Mouse (Mus musculus): ENCODE data around the gene Tbc1d24. TPM values are rescaled to one million over a fixed set of nuclear protein-coding genes. Genes with fewer than 3 reads are reported as not detected.

The Tbc1d24 gene
- total and polyA plus RNA-seq, 3 experiments: 10.3 to 11.3 (median 11.0) TPM

- no peak overlapping the region for H3K9ac ChIP-seq (ENCODE audit: low read depth, low read length)
- no peak overlapping the region for H3K4me3 ChIP-seq
- TF ChIP-seq CTCF (IDR thresholded peaks at IDR 0.05) (no peak), POLR2A (IDR thresholded peaks at IDR 0.05; ENCODE audit: insufficient read depth, low read depth, low read length) (no peak), EP300 (IDR thresholded peaks at IDR 0.05; ENCODE audit: insufficient read depth, low read depth, low read length) (no peak)
- intact Hi-C loops (cut with DNase I): no loop called here
- no peak for DNase-seq
- no peaks in the 10 kb centered on the region for H3K36me3 ChIP-seq (ENCODE audit: control insufficient read depth, insufficient read depth, low read length)
- peaks cover 9% of the 10 kb centered on the region for H3K4me1 ChIP-seq (ENCODE audit: control insufficient read depth, insufficient read depth, low read length)
- H3K79me2 ChIP-seq (replicated peaks; ENCODE audit: control insufficient read depth, insufficient read depth, low read length): no peaks in the 10 kb centered on the region
- H3K27me3 ChIP-seq (ENCODE audit: control insufficient read depth, insufficient read depth, low read length): no peaks in the 10 kb centered on the region
- WGBS: 75% methylated on average over 6 of the region's 6 CpGs
- H3K27ac ChIP-seq: no peak overlapping the region
Observed at GRCm38 (mm10) chr17:24213186-24213585, 7.8 kb upstream of the Tbc1d24 start.

- H3K27ac ChIP-seq: no peak overlapping the region
- no peaks in the 10 kb centered on the region for H3K27me3 ChIP-seq (ENCODE audit: control insufficient read depth, insufficient read depth, low read length)
- 43% methylated on average over 5 of the region's 5 CpGs for WGBS
- no peak overlapping the region for H3K4me3 ChIP-seq
- no peaks in the 10 kb centered on the region for H3K79me2 ChIP-seq (replicated peaks; ENCODE audit: control insufficient read depth, insufficient read depth, low read length)
- H3K9ac ChIP-seq (ENCODE audit: low read depth, low read length): no peak overlapping the region
- no peak for TF ChIP-seq EP300 (IDR thresholded peaks at IDR 0.05; ENCODE audit: insufficient read depth, low read depth, low read length)
- TF ChIP-seq CTCF (IDR thresholded peaks at IDR 0.05): 0 out of 2 replicates have a peak, but pooled peaks have one; percentile 1
- peaks cover 11% of the 10 kb centered on the region for H3K4me1 ChIP-seq (ENCODE audit: control insufficient read depth, insufficient read depth, low read length)
- H3K36me3 ChIP-seq (ENCODE audit: control insufficient read depth, insufficient read depth, low read length): no peaks in the 10 kb centered on the region
- DNase-seq: no peak
- intact Hi-C loops (cut with DNase I): no loop called here
Observed at GRCm38 (mm10) chr17:24212441-24213018, 7.2 kb upstream of the Tbc1d24 start.

- no peaks in the 10 kb centered on the region for H3K79me2 ChIP-seq (replicated peaks; ENCODE audit: control insufficient read depth, insufficient read depth, low read length)
- DNase-seq: peak; percentile 55 to 56
- peak overlapping the region; percentile 47 for H3K9ac ChIP-seq (ENCODE audit: low read depth, low read length)
- 8% methylated on average over 37 of the region's 37 CpGs for WGBS
- H3K4me1 ChIP-seq (ENCODE audit: control insufficient read depth, insufficient read depth, low read length): peaks cover 11% of the 10 kb centered on the region
- H3K36me3 ChIP-seq (ENCODE audit: control insufficient read depth, insufficient read depth, low read length): no peaks in the 10 kb centered on the region
- H3K27ac ChIP-seq: no peak overlapping the region
- TF ChIP-seq POLR2A (IDR thresholded peaks at IDR 0.05; ENCODE audit: insufficient read depth, low read depth, low read length) (no peak), EP300 (IDR thresholded peaks at IDR 0.05; ENCODE audit: insufficient read depth, low read depth, low read length) (no peak), CTCF (IDR thresholded peaks at IDR 0.05) (no peak)
- intact Hi-C loops (cut with DNase I): no loop called here
- H3K4me3 ChIP-seq: peak overlapping the region; percentile 20
- H3K27me3 ChIP-seq (ENCODE audit: control insufficient read depth, insufficient read depth, low read length): no peaks in the 10 kb centered on the region
Observed at GRCm38 (mm10) chr17:24211631-24212440, 6.5 kb upstream of the Tbc1d24 start.

GRCm38 (mm10) chr17:24210591-24210990, 5.2 kb upstream of the Tbc1d24 start:
- Histone ChIP-seq H3K27me3 (ENCODE audit: control insufficient read depth, insufficient read depth, low read length) (no peaks in the 10 kb centered on the region), H3K4me3 (no peak overlapping the region), H3K9ac (ENCODE audit: low read depth, low read length) (no peak overlapping the region), H3K79me2 (replicated peaks; ENCODE audit: control insufficient read depth, insufficient read depth, low read length) (no peaks in the 10 kb centered on the region), H3K4me1 (ENCODE audit: control insufficient read depth, insufficient read depth, low read length) (peaks cover 16% of the 10 kb centered on the region), H3K36me3 (ENCODE audit: control insufficient read depth, insufficient read depth, low read length) (no peaks in the 10 kb centered on the region), H3K27ac (no peak overlapping the region)
- intact Hi-C loops (cut with DNase I): no loop called here
- DNase-seq: no peak
- 81% methylated on average over 3 of the region's 3 CpGs for WGBS
- no peak for TF ChIP-seq CTCF (IDR thresholded peaks at IDR 0.05)
- TF ChIP-seq POLR2A (IDR thresholded peaks at IDR 0.05; ENCODE audit: insufficient read depth, low read depth, low read length): no peak
- no peak for TF ChIP-seq EP300 (IDR thresholded peaks at IDR 0.05; ENCODE audit: insufficient read depth, low read depth, low read length)

GRCm38 (mm10) chr17:24209916-24210240, 4.5 kb upstream of the Tbc1d24 start:
- no peak overlapping the region for H3K27ac ChIP-seq
- intact Hi-C loops (cut with DNase I): no loop called here
- no peak for DNase-seq
- no peak overlapping the region for H3K4me3 ChIP-seq
- no peaks in the 10 kb centered on the region for H3K79me2 ChIP-seq (replicated peaks; ENCODE audit: control insufficient read depth, insufficient read depth, low read length)
- H3K36me3 ChIP-seq (ENCODE audit: control insufficient read depth, insufficient read depth, low read length): no peaks in the 10 kb centered on the region
- 77% methylated on average over 3 of the region's 3 CpGs for WGBS
- TF ChIP-seq POLR2A (IDR thresholded peaks at IDR 0.05; ENCODE audit: insufficient read depth, low read depth, low read length): no peak
- no peak for TF ChIP-seq EP300 (IDR thresholded peaks at IDR 0.05; ENCODE audit: insufficient read depth, low read depth, low read length)
- TF ChIP-seq CTCF (IDR thresholded peaks at IDR 0.05): no peak
- H3K4me1 ChIP-seq (ENCODE audit: control insufficient read depth, insufficient read depth, low read length): peaks cover 16% of the 10 kb centered on the region
- no peaks in the 10 kb centered on the region for H3K27me3 ChIP-seq (ENCODE audit: control insufficient read depth, insufficient read depth, low read length)
- H3K9ac ChIP-seq (ENCODE audit: low read depth, low read length): no peak overlapping the region

All from heart, adult 2 months (tissue).